9 mouse cellular contexts compared by ENCODE assay signal in genomic region chr6:57823461-57823860, GRCm38 (mm10). TPM values are rescaled to one million over a fixed set of nuclear protein-coding genes. Genes with fewer than 3 reads are reported as not detected.
A peak's percentile ranks its signal among the peaks of the same experiment; 100 is the strongest.
DNase-seq lines count a peak whose midpoint lies in the region; ATAC-seq and TF ChIP-seq lines count a peak whose summit lies in the region.
"Had no signal": no experiment of that assay in that cellular context is flagged by ENCODE, and none has a peak within 500 bp of the region (broad histone marks: within the 10 kb centered on the region; RNA-seq: fewer than 3 reads in every experiment).

No protein-coding gene starts in this region.

- no peak for DNase-seq in heart, embryonic 10.5 days (ENCODE audit: low spot score)
- DNase-seq in heart, adult 18-20 months: no peak
- DNase-seq in G1E (ENCODE audit: low spot score) (no peak), adipocyte (ENCODE audit: low spot score) (no peak)
- DNase-seq in frontal cortex, adult 2 months (ENCODE audit: extremely low spot score in 1 of 2, low spot score in 1 of 2): no peak
- no peak for DNase-seq in urinary bladder, adult 2 months (ENCODE audit: low spot score)

- no peaks in the 10 kb centered on the region for H3K36me3 ChIP-seq in heart, embryonic 10.5 days
- no peaks in the 10 kb centered on the region for H3K36me3 ChIP-seq in G1E (replicated peaks)
- no peaks in the 10 kb centered on the region for H3K36me3 ChIP-seq in forebrain, embryonic 16.5 days (ENCODE audit: control insufficient read depth, insufficient read depth)
- no peaks in the 10 kb centered on the region for H3K36me3 ChIP-seq in liver, embryonic 16.5 days (ENCODE audit: control insufficient read depth, insufficient read depth)

- TF ChIP-seq CTCF in G1E (IDR thresholded peaks at IDR 0.05; ENCODE audit: low read depth, low read length): no peak

- H3K9me3 ChIP-seq in heart, embryonic 10.5 days: no peaks in the 10 kb centered on the region
- no peaks in the 10 kb centered on the region for H3K9me3 ChIP-seq in G1E (replicated peaks)
- H3K9me3 ChIP-seq in forebrain, embryonic 16.5 days (ENCODE audit: control insufficient read depth, low read length): no peaks in the 10 kb centered on the region
- no peaks in the 10 kb centered on the region for H3K9me3 ChIP-seq in liver, embryonic 16.5 days (replicated peaks; ENCODE audit: control insufficient read depth, low read length)

- no peaks in the 10 kb centered on the region for H3K27me3 ChIP-seq in heart, embryonic 10.5 days (ENCODE audit: insufficient read depth, poor library complexity, severe bottlenecking)
- H3K27me3 ChIP-seq in G1E (ENCODE audit: insufficient read depth, low read length): no peaks in the 10 kb centered on the region
- H3K27me3 ChIP-seq in forebrain, embryonic 16.5 days (replicated peaks; ENCODE audit: control insufficient read depth, insufficient read depth, low read length): no peaks in the 10 kb centered on the region
- no peaks in the 10 kb centered on the region for H3K27me3 ChIP-seq in liver, embryonic 16.5 days (ENCODE audit: control insufficient read depth, insufficient read depth, low read depth, low read length)

- no peak overlapping the region for H3K9ac ChIP-seq in forebrain, embryonic 16.5 days (replicated peaks; ENCODE audit: low read depth, low read length)
- peak overlapping the region; percentile 59 for H3K9ac ChIP-seq in liver, embryonic 16.5 days (ENCODE audit: low read depth, low read length)

- WGBS in heart, embryonic 10.5 days: 39% methylated on average over 3 of the region's 3 CpGs
- WGBS in forebrain, embryonic 16.5 days: 32% methylated on average over 2 of the region's 3 CpGs
- WGBS in liver, embryonic 16.5 days (ENCODE audit: insufficient replicate concordance): 5% methylated on average over 3 of the region's 3 CpGs

- H3K27ac ChIP-seq in heart, embryonic 10.5 days: peak overlapping the region; percentile 38; the same call in 1 of the 2 replicates
- H3K27ac ChIP-seq in forebrain, embryonic 16.5 days (ENCODE audit: low read length): no peak overlapping the region
- H3K27ac ChIP-seq in liver, embryonic 16.5 days (ENCODE audit: low read length): peak overlapping the region; percentile 77

- H3K4me2 ChIP-seq in forebrain, embryonic 16.5 days (ENCODE audit: low read length): peak overlapping the region; percentile 29
- H3K4me2 ChIP-seq in liver, embryonic 16.5 days (ENCODE audit: low read depth, low read length): peak overlapping the region; percentile 55

- no peaks in the 10 kb centered on the region for H3K4me1 ChIP-seq in heart, embryonic 10.5 days
- H3K4me1 ChIP-seq in G1E (ENCODE audit: insufficient read depth, low read depth, low read length): peaks cover 24% of the 10 kb centered on the region
- H3K4me1 ChIP-seq in forebrain, embryonic 16.5 days (replicated peaks; ENCODE audit: control insufficient read depth, insufficient read depth, low read length): peaks cover 20% of the 10 kb centered on the region
- H3K4me1 ChIP-seq in liver, embryonic 16.5 days (ENCODE audit: control insufficient read depth, low read depth, low read length): peaks cover 7% of the 10 kb centered on the region

- H3K4me3 ChIP-seq in heart, embryonic 10.5 days: peak overlapping the region; percentile 98
- H3K4me3 ChIP-seq in G1E (ENCODE audit: low read depth, low read length): peak overlapping the region; percentile 27; the same call in 1 of the 2 replicates
- H3K4me3 ChIP-seq in forebrain, embryonic 16.5 days (replicated peaks; ENCODE audit: low read length): peak overlapping the region; percentile 17
- peak overlapping the region; percentile 59 for H3K4me3 ChIP-seq in liver, embryonic 16.5 days (ENCODE audit: low read depth, low read length)

- ATAC-seq in G1E (ENCODE audit: extremely low read depth, insufficient number of reproducible peaks, low FRiP score, poor library complexity, severe bottlenecking): no peak
- no peak for ATAC-seq in forebrain, embryonic 16.5 days
- no peak for ATAC-seq in liver, embryonic 16.5 days (ENCODE audit: low read depth)

RNA-seq across cellular contexts. Expression of gene Vopp1, which starts 1.5 kb away (rescaled TPM):
- polyA plus RNA-seq in heart, embryonic 10.5 days (2016; fragmentation: Nextera tagmentation; extraction: Ambion mirVana): 37.0 and 39.1 TPM in 2 replicates
- total RNA-seq in heart, adult 18-20 months (2021): 10 to 100 TPM; 22.8 to 22.9 TPM
- 17.0 and 31.9 TPM in 2 replicates for total RNA-seq in G1E (2014; fragmentation: Nextera tagmentation)
- 32.8 and 37.1 TPM in 2 replicates for total RNA-seq in G1E (2017)
- polyA plus RNA-seq in G1E (2012): 5.3 and 5.4 TPM in 2 replicates
- 186 and 203 TPM in 2 replicates for polyA plus RNA-seq in forebrain, embryonic 16.5 days (2015; fragmentation: Nextera tagmentation; extraction: Ambion mirVana)
- polyA plus RNA-seq in liver, embryonic 16.5 days (2015; fragmentation: Nextera tagmentation; extraction: Ambion mirVana): 58.2 and 62.5 TPM in 2 replicates
- polyA plus RNA-seq in frontal cortex, adult 2 months (2012; rRNA removed): 82.9 and 86.5 TPM in 2 replicates
- 25.2 and 28.7 TPM in 2 replicates for polyA plus RNA-seq in urinary bladder, adult 2 months (2012; rRNA removed)

RNA-seq across cellular contexts. Expression of gene Vmn1r21, which starts 26.7 kb away (rescaled TPM):
- polyA plus RNA-seq in heart, embryonic 10.5 days (2016; fragmentation: Nextera tagmentation; extraction: Ambion mirVana): not detected in 2 replicates
- total RNA-seq in heart, adult 18-20 months (2021): not detected
- not detected in 2 replicates for total RNA-seq in G1E (2014; fragmentation: Nextera tagmentation)
- 0.22 TPM in 1 of 2 replicates, not detected in the other for total RNA-seq in G1E (2017)
- polyA plus RNA-seq in G1E (2012): not detected in 2 replicates
- polyA plus RNA-seq in forebrain, embryonic 16.5 days (2015; fragmentation: Nextera tagmentation; extraction: Ambion mirVana): not detected in 2 replicates
- polyA plus RNA-seq in liver, embryonic 16.5 days (2015; fragmentation: Nextera tagmentation; extraction: Ambion mirVana): not detected in 2 replicates
- polyA plus RNA-seq in frontal cortex, adult 2 months (2012; rRNA removed): not detected in 2 replicates
- not detected in 2 replicates for polyA plus RNA-seq in urinary bladder, adult 2 months (2012; rRNA removed)
- total RNA-seq: hematopoietic stem cell, adult 5-6 weeks had no signal

Comparison
In these comparisons a context has a peak if more than half of its experiments do, and no peak if none do; other contexts are left out.
1. H3K4me3 ChIP-seq: peak in every context shown above with its lines; median percentile 98 in heart, embryonic 10.5 days; 59 in liver, embryonic 16.5 days; 27 in G1E; 17 in forebrain, embryonic 16.5 days.